Mouse (Mus musculus) liver, embryonic 11.5 days (tissue): ENCODE results near the gene Arhgef15. TPM values are rescaled to one million over a fixed set of nuclear protein-coding genes. Genes with fewer than 3 reads are reported as not detected.
"Not testable (repeated sequence)": the region's sequence is repeated elsewhere in the genome, so short reads cannot be mapped to it uniquely, and the experiment has no call there.

ENCODE experiments used
- ATAC-seq: fragments of 200-750 bp; cut with Nextera tagmentation; replicated peaks from 2 replicates; pipeline ENCODE4 v1.8.0; 2017; ENCODE audit warnings: moderate number of reproducible peaks, mild to moderate bottlenecking, moderate TSS enrichment, moderate library complexity; ENCODE audit not compliant: low FRiP score
- DNase-seq: peaks from one replicate; pipeline ENCODE4 v3.0.0-alpha.2; 2017; ENCODE audit warnings: low spot score
- H3K27ac ChIP-seq: fragments of 300-500 bp; sonication (generic); 2 replicates; pipeline ENCODE4 v1.5.1; 2014; ENCODE audit warnings: mild to moderate bottlenecking, low read depth, low read length, control low read depth
- H3K27me3 ChIP-seq: fragments of 300-500 bp; sonication (generic); replicated peaks from 2 replicates; pipeline ENCODE4 v1.6.1; 2014; ENCODE audit warnings: low read length, mixed read lengths; ENCODE audit not compliant: control insufficient read depth, insufficient read depth
- H3K36me3 ChIP-seq: fragments of 300-500 bp; sonication (generic); 2 replicates; pipeline ENCODE4 v1.6.1; 2014; ENCODE audit warnings: mild to moderate bottlenecking, low read length, moderate library complexity, mixed read lengths; ENCODE audit not compliant: control insufficient read depth, insufficient read depth
- H3K4me1 ChIP-seq: fragments of 300-500 bp; sonication (generic); replicated peaks from 2 replicates; pipeline ENCODE4 v1.6.1; 2014; ENCODE audit warnings: low read length, mixed read lengths; ENCODE audit not compliant: control insufficient read depth, insufficient read depth
- H3K4me2 ChIP-seq: fragments of 300-500 bp; sonication (generic); 2 replicates; pipeline ENCODE4 v1.6.1; 2014; ENCODE audit warnings: mild to moderate bottlenecking, control low read depth, moderate library complexity
- H3K4me3 ChIP-seq: fragments of 300-500 bp; sonication (generic); 2 replicates; pipeline ENCODE4 v1.5.1; 2014; ENCODE audit warnings: low read depth, low read length, control low read depth
- H3K9ac ChIP-seq: fragments of 300-500 bp; sonication (generic); 2 replicates; pipeline ENCODE4 v1.6.1; 2014; ENCODE audit warnings: low read depth, low read length, control low read depth
- H3K9me3 ChIP-seq: fragments of 300-500 bp; sonication (generic); 2 replicates; pipeline ENCODE4 v1.6.1; 2016; ENCODE audit warnings: low read length, inconsistent platforms, mixed read lengths; ENCODE audit not compliant: control insufficient read depth
- WGBS: fragments of 180-500 bp; shearing (Covaris S2); extraction: QIAGEN DNeasy Blood & Tissue Kit; methylation state at CpG from one replicate; pipeline ENCODE4 v1.1.7; 2014; 5-methylcytosine and 5-hydroxymethylcytosine counted together
- polyA plus RNA-seq: library from polyadenylated mRNA; unstranded; fragments of >200 nt; fragmentation: Nextera tagmentation; extraction: Ambion mirVana; gene quantifications from 2 replicates; pipeline ENCODE4 v1.2.1, GENCODE M21; 2014

Arhgef15 gene
- polyA plus RNA-seq, 1 experiment from 2014 or later = 6.8 TPM

DNA sequence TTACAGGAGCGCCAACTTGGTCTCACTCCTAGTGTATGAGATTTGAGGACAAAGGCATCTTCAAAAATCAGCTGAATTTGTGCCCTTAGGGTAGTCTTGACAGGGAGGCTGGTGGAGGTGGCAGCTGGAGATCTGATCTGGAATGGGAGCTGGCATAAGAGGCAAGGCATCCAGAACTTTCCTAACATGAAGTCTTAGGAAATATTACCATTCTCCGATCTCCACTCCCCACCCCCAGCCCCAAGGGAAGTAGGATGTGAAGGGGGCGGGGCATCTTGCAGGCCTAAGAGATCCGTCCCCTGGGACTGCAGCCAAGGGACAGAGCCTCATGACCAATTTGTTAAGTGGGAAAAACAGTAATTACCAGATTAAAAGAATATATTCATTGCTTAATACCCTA lies 13.0 kb upstream of the Arhgef15 start:
- Histone ChIP-seq H3K9me3 (no peaks in the 10 kb centered on the region), H3K36me3 (no peaks in the 10 kb centered on the region), H3K4me1 (peaks cover 24% of the 10 kb centered on the region), H3K4me3 (no peak overlapping the region), H3K27me3 (no peaks in the 10 kb centered on the region), H3K27ac (no peak overlapping the region), H3K4me2 (no peak overlapping the region), H3K9ac (no peak overlapping the region)
- DNase-seq (no peak), ATAC-seq (no peak)
- WGBS = 72% methylated on average over 4 of the region's 4 CpGs

DNA sequence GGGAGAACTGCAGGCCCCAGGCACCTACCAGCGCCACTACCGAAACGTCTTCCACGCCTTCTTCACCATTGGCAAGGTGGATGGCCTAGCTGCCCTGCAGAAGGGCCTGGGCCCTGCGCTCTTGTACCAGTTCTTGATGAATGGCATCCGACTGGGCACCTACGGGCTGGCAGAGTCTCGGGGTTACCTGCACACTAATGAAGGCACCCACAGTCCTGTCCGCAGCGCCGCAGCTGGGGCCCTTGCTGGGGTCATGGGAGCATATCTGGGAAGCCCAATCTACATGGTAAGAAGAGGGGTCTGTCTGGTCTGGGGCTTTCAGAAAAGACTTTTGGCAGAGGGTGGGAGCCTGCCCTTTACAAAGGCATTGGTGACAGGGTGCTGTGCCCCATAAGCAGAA lies 11.5 kb upstream of the Arhgef15 start:
- H3K9me3 ChIP-seq = no peaks in the 10 kb centered on the region
- no peak overlapping the region for H3K4me3 ChIP-seq
- 87% methylated on average over 11 of the region's 11 CpGs for whole genome bisulfite sequencing
- H3K4me2 ChIP-seq = no peak overlapping the region
- H3K4me1 ChIP-seq = peaks cover 21% of the 10 kb centered on the region
- no peak for DNase-seq
- no peak for ATAC-seq
- H3K27ac ChIP-seq = no peak overlapping the region
- H3K36me3 ChIP-seq = no peaks in the 10 kb centered on the region
- no peak overlapping the region for H3K9ac ChIP-seq
- H3K27me3 ChIP-seq = no peaks in the 10 kb centered on the region

DNA sequence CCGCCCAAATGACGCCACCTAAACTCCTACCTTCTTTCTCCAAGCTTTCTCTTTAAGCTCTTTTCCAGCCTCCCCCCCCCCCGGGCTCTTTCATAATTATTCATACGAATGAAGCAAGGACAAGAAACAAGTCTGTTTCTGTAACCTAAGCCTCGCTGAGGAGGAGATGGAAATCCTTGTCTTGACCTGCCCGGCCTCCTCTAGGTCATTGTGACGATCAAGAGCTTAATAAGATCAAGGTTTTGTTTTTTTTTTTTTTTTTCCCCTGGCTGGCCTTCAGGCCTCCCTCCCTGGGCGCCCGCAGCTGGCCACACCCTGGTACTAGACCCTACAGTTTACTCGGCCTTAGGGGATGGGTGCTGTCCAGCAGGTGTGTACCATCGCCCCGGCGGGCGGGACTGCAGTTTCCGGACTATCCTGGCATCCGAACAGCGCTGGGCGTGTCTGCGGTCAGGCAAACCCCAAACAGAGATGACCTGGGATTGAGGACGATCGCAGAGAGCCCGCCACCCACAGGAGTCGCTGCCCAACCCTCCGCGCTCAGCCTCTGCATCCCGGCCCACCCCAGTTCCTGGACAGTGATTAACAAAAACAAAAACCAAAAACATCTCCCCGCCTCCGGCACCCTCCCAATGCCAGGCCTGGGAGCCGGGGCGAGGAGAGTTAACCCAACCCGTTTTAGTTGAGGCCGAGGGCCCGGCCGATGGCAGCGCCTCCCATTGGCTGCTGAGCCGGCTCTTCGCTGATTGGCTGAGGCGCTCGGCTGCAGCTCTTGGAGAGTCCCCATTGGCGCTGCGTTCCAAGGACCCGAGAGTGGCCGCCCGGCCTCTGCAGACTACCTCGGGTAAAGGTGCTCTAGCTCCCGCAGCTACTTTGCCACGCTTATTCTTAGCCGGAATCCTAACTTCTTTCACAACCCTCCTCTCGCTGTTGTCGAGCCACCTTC lies 10.3 kb upstream of the Arhgef15 start, which contains the start of gene Slc25a35:
Gene Slc25a35 (plus strand): TSS at position 795 of the 946 bp plus-strand sequence.
- H3K9me3 ChIP-seq = no peaks in the 10 kb centered on the region
- peak within 1 kb of the TSS; percentile 55 for H3K9ac ChIP-seq
- H3K4me2 ChIP-seq = peak within 1 kb of the TSS; percentile 98
- no peak within 1 kb of the TSS; the same call in 1 of the 2 replicates for H3K27ac ChIP-seq
- H3K27me3 ChIP-seq = no peaks in the 10 kb centered on the region
- WGBS = 1% methylated on average over 50 of the region's 50 CpGs
- peaks cover 17% of the 10 kb centered on the region for H3K4me1 ChIP-seq
- DNase-seq (peak; percentile 86), ATAC-seq (peak; percentile 94)
- peak within 1 kb of the TSS; percentile 71 for H3K4me3 ChIP-seq
- no peaks in the 10 kb centered on the region for H3K36me3 ChIP-seq

GRCm38 (mm10) chr11:68966554-68966953 lies 9.3 kb upstream of the Arhgef15 start:
- H3K9ac ChIP-seq = no peak overlapping the region
- H3K4me1 ChIP-seq = peaks cover 13% of the 10 kb centered on the region
- no peak for DNase-seq
- no peak overlapping the region for H3K4me3 ChIP-seq
- H3K36me3 ChIP-seq = no peaks in the 10 kb centered on the region
- ATAC-seq = no peak
- no peak overlapping the region for H3K27ac ChIP-seq
- H3K9me3 ChIP-seq = no peaks in the 10 kb centered on the region
- H3K4me2 ChIP-seq = peak overlapping the region; percentile 98
- WGBS = 46% methylated on average over 1 of the region's 1 CpGs
- no peaks in the 10 kb centered on the region for H3K27me3 ChIP-seq

GRCm38 (mm10) chr11:68965845-68966244 lies 8.6 kb upstream of the Arhgef15 start:
- H3K27ac ChIP-seq = no peak overlapping the region
- 20% methylated on average over 3 of the region's 3 CpGs for WGBS
- DNase-seq = no peak
- ATAC-seq = no peak
- no peak overlapping the region for H3K9ac ChIP-seq
- no peaks in the 10 kb centered on the region for H3K9me3 ChIP-seq
- H3K27me3 ChIP-seq = no peaks in the 10 kb centered on the region
- peaks cover 13% of the 10 kb centered on the region for H3K4me1 ChIP-seq
- no peak overlapping the region for H3K4me2 ChIP-seq
- H3K4me3 ChIP-seq = no peak overlapping the region
- no peaks in the 10 kb centered on the region for H3K36me3 ChIP-seq

DNA sequence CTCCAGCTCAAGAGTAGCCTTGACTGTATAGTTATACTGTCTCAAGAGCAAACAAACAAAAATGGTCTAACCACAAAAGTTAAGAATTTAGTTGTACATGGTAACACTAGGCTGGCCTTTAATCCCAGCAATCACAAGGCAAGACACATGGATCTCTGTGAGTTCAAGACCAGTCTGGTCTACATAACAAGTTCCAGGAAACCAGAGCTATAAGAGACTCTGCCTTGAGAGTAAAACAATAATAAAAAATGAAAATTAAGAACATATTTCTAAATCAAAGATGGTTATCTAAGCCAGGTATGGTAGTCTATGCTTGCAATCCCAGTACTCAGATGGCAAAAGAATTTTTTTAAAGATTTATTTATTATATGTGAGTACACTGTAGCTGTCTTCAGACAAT lies 7.8 kb upstream of the Arhgef15 start:
- Histone ChIP-seq H3K36me3 (no peaks in the 10 kb centered on the region), H3K4me1 (peaks cover 13% of the 10 kb centered on the region), H3K9ac (no peak overlapping the region), H3K27me3 (no peaks in the 10 kb centered on the region), H3K4me3 (no peak overlapping the region), H3K4me2 (no peak overlapping the region), H3K27ac (no peak overlapping the region), H3K9me3 (no peaks in the 10 kb centered on the region)
- DNase-seq (no peak), ATAC-seq (no peak)

- DNase-seq (no peak), ATAC-seq (no peak)
- Histone ChIP-seq H3K27ac (no peak overlapping the region), H3K4me1 (peaks cover 13% of the 10 kb centered on the region), H3K4me3 (no peak overlapping the region), H3K9ac (no peak overlapping the region), H3K4me2 (no peak overlapping the region), H3K9me3 (no peaks in the 10 kb centered on the region), H3K36me3 (no peaks in the 10 kb centered on the region), H3K27me3 (no peaks in the 10 kb centered on the region)
- 67% methylated on average over 2 of the region's 2 CpGs for WGBS
These were observed 6.1 kb upstream of the Arhgef15 start for GRCm38 (mm10) chr11:68963405-68963804.

GRCm38 (mm10) chr11:68962159-68962558 lies 4.9 kb upstream of the Arhgef15 start:
- WGBS = 28% methylated on average over 11 of the region's 11 CpGs
- DNase-seq, H3K27me3 ChIP-seq, H3K4me1 ChIP-seq, H3K4me3 ChIP-seq, H3K4me2 ChIP-seq, H3K36me3 ChIP-seq, ATAC-seq, H3K9me3 ChIP-seq, H3K27ac ChIP-seq, H3K9ac ChIP-seq: not testable (repeated sequence)

GRCm38 (mm10) chr11:68961596-68961995 lies 4.3 kb upstream of the Arhgef15 start:
- WGBS = 72% methylated on average over 3 of the region's 3 CpGs
- Histone ChIP-seq H3K27ac (no peak overlapping the region), H3K27me3 (peaks cover 10% of the 10 kb centered on the region), H3K4me1 (peaks cover under 1% of the 10 kb centered on the region; the same call in 1 of the 2 replicates), H3K36me3 (no peaks in the 10 kb centered on the region), H3K9me3 (no peaks in the 10 kb centered on the region), H3K4me3 (no peak overlapping the region), H3K4me2 (no peak overlapping the region), H3K9ac (no peak overlapping the region)
- no peak for DNase-seq
- ATAC-seq = no peak
